Mouse (Mus musculus): ENCODE measurements at regions not wholly inside any gene's neighbourhood (a gene's known extent, or its start where the extent isn't known, plus 50 kb on each side); places are given as distances from the start of the nearest gene placed in this dataset.

DNA sequence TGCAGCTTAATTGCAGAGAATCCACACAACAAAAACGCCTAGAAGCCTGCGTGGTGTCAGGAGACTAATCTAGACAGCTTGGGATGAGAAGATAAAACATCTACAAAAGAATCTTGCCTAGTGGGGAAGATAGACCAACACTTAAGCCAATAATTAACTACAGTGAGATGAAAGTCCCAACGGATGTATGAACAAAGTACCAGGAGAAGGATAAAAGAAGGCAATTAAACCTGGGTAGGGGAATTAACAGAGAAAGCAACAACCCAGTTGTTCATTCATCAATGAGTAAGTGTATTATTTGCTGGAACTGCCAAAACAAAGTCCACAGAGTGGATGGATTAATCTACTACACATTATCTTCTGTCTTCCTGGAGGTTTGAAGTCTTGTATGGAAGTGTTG lies 99.8 kb downstream of the Olfm4 start:
- no peak for DNase-seq

DNA sequence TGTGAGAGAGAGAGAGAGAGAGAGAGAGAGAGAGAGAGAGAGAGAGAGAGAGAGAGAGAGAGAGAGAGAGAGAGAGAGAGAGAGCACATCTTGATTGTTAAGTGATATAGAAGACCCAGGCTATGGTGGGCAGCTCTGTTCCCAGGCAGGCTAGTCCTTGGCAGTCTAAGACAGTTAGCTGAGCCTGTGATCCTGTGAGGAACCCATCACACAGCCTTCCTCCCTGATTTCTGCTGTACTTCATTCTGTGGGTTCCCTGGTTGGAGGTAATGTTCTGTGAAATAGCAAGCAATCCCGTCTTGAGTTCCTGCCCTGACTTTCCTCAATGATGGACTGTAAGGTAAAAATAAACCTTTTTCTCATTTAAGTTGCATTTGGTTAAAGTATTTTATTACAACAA lies 113.4 kb downstream of the Olfm4 start:
- no peak for DNase-seq

DNA sequence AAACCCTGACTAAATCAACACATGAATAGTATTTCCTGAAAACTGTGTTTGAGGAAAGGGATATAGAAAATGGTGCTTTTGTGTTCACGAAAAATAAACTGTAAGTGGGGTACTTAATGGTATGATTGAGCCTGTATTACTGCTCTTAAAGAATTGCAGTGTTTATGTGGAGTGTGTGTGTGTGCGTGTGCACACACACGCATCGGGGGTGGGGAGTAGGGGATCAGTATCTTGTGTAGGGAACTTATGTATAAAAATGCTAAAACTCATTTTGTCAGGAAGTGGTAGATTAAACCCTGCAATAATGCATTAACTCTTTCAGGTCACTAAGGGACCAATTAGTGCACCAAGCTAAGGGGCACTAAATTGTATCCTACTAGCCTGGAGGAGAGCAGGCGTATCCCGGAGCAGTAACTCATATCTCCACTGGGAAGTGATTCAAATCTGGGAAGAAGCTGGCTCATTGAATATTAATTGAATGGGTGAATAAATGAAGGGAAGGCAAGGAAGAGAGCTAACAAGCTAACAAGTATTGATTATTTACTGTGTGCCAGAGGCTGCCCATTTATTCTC lies 129.3 kb downstream of the Olfm4 start:
- no peak for DNase-seq

DNA sequence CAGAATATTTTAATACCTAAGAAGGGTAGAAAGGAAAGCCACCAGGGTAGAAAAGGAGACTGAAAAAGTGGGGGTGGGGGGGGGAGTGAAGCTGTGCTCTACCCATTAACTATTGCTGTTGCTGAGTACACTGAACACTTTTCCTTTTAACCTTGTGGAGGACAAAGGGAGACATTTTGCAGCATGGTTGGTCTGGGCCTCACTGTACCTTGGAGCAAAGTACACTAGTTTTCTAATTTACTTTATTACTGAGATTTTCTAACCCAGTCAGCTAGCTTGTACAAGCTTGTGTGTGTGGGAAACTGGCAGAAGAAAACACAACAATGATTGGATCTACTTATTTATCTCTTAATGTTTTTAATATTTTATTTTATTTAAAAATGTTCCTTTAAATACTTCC lies 130.4 kb downstream of the Olfm4 start:
- DNase-seq: no peak

DNA sequence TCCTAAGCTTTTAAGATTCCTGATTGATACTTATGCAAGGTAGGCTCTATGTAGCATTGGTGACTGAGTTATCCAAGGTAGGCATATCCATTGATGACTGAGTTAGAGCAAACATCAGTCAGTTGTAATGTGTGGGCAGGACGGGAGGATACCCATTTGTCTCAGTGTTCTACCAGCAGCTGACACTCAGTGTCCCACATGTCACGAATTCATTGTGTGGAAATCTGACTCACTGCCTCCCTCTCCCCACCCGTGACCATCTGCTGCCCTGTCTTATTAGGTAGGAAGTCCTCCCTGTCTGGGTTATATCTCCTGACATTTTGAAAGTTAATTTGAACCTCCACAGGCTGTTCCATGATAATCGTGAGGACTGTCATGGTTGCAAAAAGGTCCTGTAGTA lies 141.3 kb downstream of the Olfm4 start:
- DNase-seq: no peak

DNA sequence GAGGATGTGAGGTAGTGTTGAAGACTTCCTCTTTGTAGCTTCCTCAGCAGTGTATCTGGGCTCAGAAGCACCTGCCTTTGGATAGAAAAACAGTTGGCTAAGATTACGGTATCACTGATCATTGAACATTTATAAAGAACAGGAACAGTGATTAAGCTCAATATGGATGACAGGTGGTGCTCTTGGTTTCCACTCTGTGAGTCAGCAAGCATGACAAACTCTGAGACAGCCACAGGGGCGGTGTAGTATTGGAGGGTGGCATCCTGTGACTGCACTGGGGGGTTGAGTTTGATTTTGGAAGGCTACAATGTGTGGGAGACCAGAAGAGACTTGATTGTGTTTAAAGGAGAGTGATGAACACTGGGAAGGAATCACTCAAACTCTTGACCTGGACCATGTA lies 144.3 kb downstream of the Olfm4 start:
- DNase-seq: no peak

DNA sequence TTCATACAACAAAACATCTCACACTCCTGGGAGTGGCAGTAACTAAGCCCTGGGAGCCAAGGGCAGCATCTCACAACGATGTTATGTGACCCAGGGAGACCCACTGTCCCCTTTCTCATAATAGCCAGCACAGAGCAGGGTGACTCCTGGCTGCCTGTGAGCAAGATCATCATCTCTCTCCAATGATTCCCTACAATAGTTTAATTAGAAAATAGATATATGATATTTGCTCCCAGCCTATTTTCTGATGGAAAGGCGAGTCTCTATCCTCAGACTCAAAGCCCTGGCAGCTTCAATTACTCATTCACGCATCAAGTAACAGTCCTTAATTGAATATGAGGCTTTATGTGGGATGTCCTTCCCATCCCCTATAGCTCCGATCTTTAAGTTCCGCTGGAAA lies 153.7 kb downstream of the Olfm4 start:
- no peak for DNase-seq

DNA sequence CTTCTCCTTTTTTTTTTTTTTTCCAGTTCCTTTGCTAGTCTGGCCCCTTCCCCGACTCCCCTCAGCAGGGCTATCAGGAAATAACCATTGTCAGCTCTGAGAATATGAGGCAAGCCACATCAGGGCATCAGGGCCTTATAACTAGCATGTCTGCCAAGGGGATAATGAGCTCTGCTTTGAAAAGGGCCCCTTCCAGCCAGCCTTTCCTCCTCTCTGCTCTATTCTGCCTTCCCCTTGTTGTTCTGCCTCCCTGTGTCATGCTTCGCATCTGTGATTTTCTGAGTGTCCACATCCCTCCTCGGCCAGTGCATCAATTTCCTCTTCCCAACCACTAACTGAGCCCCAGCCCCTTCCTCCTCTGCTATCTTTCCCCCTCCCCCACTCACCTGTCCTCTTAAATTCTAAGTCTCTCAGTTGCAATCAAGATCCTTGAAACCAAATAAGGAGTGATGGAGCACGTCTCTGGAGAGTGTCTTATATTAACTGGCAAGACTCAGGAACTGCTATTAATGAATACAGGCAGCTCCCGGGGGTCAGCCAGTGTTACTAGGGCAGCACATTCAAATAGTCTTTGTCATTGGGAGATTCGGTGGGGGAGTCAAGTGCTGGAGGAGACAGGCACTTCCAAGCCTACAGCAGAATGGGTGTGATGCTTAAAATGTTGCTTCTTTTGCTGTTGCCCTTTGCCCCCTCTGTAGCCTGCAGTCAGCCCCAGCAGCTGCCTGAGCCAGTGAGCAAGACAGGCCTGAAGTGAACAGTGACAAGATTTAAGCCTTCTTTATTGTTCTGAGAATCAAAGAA lies 155.3 kb downstream of the Olfm4 start:
- no peak for DNase-seq

DNA sequence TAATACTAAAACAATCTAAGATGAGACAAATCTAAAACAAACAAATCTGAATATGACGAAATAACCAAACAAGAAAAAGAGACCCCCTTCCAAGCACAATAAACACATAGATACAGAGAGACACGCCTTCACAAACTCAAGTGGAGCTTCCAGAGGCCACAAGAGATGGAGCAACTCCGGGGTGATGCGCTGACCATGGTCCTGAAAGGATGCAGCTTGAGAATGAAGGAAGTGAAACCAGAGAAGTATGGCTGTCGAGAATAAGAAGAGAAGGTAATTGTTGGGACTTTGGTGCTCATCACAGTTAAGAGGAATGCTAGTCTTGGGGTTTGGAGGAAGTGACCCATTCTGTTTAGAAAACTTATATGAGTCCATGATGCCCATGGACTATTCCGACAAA lies 173.1 kb downstream of the Olfm4 start:
- DNase-seq: no peak

DNA sequence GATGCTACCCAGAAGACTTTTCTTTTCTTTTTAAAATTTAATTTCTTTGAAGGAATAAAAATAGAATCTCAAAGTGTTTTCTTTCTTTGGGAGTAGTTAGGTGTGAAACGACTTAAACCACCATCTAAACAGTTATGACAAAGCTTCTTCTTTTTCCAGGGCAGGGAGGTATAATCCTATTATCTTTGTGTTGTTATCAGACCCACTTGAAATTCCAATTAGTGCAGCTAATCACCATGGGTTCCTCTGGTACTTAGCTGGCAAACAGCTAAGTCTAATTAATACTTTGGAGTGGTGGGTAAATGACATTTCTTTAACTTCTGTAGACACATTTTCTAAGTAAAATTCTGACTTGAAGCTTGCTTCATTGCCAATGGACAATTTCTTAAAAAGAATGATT lies 185.3 kb downstream of the Olfm4 start:
- DNase-seq: no peak

DNA sequence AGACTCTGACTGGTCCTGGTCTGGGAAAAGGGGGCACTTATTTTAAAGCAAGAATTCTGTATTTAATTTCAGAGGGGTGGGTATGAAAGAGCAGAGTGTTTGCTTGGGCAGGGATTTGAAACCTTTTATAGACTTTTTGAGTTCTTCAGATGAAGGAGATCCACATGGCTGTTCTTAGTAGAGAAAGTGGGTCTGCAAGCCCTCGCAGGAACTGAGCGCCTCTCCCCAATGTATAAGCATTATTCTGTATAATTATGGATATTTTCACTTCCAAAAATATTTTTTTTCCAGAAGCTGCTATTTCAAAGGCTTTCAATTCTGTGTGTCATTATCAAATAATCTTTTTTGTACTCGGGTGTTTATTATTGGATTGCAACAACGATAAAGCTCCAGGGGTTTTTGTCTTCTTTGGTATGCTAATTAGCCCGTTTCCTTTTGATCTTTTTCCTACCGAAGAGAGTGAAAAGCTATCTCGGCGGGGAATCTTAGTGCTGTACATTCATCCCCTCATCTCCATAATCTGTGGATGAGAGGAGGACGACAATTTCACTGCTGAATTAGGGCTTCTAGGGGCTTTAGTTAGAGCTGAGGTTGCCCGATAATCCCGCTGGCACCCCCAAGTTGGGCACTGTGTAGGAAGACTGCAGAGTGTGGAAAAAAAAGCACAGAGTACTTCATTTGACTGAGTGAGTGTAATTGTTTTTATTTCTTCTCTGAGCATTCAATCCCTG lies 186.7 kb downstream of the Olfm4 start:
- DNase-seq: no peak

DNA sequence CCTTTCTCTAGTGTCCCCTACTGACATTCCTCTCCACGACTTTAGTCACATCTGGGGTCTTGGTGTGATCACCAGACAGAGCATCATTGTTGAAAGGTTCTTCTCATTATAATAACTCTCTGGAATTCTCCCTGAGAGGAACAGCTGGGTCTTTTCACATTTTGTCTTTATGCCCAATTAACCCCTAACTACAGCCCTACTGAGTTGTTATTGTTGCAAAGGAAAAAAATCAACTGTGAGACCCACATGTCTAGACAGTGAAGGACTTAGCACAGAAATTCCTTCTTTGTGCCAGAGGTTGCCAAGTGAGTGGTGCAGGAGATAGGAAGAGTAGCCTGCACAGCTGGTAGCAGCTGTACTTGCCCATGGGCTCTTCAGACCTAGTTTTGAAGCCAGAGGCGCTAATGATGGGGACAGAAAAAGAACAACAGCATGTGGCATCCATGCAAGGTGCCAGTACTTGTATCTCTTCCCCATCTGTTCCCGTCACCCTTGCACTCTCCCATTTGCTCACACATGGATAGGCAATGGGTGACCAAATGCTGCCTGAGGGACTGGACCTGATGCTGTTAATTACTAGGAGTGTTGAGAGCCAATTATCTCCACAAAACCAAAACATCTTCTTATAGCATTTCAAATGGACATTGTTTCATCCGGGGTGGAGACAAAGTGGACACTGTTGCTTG lies 189.1 kb downstream of the Olfm4 start:
- DNase-seq: no peak

DNA sequence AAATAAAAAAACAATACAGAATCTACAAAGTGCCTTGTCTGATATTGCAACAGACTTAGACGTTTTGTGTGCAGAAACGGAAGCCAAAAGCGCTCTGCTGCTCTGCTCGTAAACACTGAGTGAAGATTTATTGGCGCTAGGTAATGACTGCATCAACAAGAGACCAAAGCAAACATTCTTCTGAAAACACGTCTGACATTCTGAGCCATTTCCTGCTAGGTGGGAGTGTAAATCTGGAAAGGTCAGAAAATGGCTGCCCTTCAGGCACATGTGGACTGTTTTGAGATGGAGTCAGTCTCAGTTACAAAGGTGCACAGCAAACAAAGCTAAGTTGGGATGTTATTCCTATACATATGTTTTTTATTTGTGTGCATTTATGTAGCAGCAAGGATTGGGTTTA lies 192.6 kb downstream of the Olfm4 start:
- no peak for DNase-seq

DNA sequence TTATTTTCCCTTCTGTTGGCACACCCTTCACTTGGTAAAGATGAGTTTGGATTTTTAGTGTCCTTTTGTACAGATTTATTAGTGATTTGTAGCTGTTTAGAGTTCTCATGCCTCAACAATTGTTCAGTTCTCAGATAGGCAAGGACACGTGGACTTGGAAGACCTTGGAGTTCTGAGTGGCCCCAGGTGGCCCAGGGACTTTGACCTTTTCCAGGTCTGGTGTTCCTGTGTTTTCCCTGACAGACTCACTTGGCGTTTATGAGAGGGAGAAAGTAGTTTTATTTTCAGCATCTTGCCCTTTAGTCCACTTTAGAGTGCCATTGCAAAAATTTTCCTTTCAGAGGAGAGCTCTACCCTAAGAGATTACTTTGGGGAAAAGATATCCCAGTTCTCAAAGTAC lies 211.2 kb downstream of the Olfm4 start:
- no peak for DNase-seq

DNA sequence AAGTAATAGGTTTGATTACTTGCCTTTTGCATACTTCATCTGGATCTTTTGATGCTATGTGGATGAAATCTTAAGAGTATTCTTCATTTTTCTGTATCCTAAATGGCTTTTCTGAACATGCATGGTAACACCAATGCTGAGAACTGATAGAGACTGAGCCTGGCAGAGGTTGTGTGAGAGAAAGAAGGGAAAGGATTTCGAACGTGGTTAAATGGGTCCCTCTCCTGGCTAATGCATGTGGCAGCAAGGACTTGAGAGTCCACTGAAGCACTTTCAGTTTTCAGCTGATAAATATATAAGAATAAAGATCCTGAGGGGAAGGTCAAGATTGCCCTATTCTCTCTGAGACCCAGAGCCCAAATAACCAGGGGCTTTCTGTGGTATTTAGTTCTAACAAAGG lies 229.0 kb downstream of the Olfm4 start:
- no peak for DNase-seq

DNA sequence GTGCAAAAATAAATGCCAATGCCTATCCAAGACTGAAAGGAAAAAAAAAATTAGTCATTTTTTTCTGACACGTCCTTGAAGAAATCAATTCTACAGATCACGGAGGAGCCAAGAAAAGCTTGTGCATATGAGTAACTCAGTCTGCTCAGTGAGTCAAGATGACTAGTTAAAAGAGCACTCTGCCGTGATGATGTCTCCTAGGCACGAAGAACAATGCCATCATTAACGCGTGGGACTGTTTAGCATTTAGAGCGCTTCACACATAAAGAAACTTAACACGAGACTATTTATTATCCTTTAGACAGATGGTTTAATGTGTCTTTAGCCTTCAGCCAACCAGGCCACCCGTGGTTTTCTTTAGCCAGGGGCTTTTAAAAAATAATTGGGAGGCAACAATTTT lies 229.8 kb downstream of the Olfm4 start:
- DNase-seq: no peak

DNA sequence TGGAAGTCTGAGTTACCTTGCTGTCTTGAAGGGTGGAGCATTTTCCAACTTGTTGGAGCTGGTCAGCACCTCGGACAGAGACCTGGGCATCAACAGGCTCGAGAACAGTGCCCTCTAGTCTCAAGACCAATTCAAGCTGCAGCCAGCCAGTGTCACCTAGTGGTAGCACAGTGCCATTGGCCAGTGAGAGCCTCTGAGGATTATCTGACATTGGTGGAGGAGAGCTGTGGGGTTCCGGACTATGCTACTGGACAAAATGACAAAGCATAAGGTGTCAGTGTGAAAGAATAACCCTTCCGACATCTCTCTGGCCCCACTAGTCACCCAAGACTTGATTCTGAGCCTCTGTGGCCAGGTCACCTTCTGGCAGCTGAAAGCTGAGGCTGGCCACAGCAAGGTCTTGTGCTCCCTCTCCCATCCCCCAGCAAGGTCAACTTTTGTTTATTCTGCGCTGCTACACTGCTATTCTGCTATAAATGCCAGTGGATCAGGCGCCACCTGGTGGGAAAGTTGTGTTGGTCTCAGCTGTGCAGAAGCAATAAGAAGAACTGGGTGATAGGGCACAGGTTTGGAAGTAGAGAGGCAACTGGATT lies 232.2 kb downstream of the Olfm4 start:
- DNase-seq: peak; percentile 31

DNA sequence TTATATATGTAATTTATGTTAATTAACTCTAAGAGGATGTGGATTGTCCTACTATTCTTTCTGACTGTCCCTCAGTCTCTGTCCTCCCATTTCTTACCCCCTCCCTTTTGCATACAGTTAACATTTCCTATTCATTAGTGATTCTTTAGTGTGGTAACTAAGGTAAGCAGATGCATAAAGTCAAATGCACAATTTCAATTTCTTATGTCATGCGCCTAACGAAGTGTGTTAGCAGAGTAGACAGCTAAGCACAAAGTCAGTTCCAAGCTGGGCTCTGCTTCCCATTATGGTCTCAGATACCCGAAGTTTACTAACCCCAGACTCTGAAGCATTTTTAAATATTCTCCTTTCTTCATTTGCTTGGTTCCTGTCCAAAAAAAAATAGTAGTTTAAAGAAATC lies 248.2 kb downstream of the Olfm4 start:
- DNase-seq: no peak

DNA sequence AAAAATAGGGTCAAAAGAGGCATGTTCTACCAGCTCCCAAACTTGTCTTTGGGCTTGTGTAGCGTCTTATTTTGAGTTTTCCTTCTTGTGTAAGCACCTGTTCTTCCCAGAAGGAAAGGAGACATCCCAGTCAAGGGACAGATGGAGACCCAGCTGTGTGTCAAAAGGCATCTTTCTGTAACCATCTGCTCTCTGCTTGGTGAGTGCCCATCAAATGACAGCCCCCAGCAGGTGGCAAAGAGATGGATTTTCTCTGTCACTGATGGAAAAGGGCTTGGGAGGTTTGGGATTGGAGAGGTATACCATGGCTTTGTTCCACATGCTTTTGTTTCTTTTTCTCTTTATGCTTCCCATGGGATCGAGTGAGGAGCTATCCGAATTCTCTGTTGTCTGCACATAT lies 249.1 kb downstream of the Olfm4 start:
- no peak for DNase-seq

DNA sequence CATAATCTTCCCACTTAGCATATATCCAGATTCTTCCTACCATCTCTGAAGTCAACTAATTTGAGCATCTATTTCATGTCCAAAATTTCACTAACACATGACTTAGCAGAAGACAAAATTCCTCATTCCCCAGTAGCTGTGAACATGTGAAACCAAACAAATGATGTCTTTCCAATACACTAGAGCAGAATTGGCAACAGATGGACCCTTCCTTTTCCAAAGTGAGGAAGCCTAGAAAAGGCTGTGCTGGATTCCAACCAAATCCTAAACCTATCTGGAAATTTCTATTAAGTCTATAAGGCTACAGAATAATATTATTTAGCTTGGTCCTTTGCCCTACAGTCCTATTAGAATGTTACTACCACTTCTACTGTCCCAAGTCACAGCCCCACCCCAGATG lies 253.3 kb downstream of the Olfm4 start:
- DNase-seq: no peak

DNA sequence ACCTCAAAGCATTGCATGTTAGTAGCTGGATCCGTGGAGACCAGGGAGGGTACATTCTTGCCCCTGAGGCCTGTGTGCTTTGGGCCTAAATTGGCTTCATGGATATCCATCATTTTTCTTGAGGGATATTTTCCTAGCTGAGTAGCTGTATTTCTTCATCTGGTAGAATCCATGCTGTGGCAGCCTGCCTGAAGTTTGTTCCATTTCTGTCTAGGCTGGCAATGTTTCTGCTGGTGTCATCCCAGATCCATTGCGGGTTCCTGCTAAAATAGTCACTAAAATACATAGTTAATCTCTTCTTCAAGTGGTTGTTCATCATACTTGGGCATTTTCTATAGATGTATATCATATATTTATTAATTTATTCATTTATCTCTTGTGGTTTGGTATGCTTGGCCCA lies 253.7 kb downstream of the Olfm4 start:
- no peak for DNase-seq

DNA sequence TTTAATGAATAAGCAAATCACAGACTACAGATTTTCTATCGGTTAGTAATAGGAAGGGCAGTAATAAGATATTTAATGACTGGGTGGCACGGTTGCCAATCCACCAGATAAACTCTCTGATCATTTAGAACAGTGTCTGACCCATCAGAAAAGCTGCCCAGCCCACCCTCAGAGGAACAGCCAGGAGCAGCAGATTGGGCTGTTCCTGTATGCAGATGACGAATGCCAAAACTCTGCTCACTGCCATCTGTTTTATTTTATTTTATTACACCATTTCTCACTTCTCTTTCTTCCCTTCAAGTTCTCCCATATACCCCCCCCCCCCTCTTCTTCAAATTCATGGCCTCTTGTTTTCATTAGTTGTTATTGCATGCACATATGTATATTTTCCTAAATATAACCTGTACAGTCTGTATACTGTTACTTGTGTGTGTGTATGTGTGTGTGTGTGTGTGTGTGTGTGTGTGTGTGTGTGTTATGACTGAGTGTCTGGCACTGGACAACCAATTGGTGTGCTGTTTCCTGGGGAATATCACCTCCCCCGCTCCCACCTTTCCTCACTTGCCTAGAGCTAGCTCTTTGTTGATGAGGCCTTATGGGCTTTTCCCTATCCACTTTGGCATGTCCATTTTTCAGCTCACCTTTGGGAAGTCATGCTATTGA lies 260.9 kb downstream of the Olfm4 start:
- DNase-seq: no peak
